Mouse (Mus musculus) thymus, adult 2 months (tissue): ENCODE results near the gene Ppil1. TPM values are rescaled to one million over a fixed set of nuclear protein-coding genes. Genes with fewer than 3 reads are reported as not detected.

Experiments used
- DNase-seq: peaks from one replicate; pipeline ENCODE4 v3.0.0; 2021
- H3K27ac ChIP-seq: fragments of 200-500 bp; 2 replicates; pipeline ENCODE4 v1.5.1; 2012; ENCODE audit warnings: low read length, control low read depth; ENCODE audit not compliant: control insufficient read depth, insufficient read depth
- H3K27me3 ChIP-seq: fragments of 200-500 bp; 2 replicates; pipeline ENCODE4 v1.6.1; 2012; ENCODE audit warnings: mild to moderate bottlenecking, low read length, moderate library complexity, mixed read lengths; ENCODE audit not compliant: control insufficient read depth, insufficient read depth
- H3K36me3 ChIP-seq: fragments of 200-500 bp; 2 replicates; pipeline ENCODE4 v1.6.1; 2012; ENCODE audit warnings: mild to moderate bottlenecking, low read length, moderate library complexity; ENCODE audit not compliant: control insufficient read depth, insufficient read depth
- H3K4me1 ChIP-seq: fragments of 200-500 bp; replicated peaks from 2 replicates; pipeline ENCODE4 v1.6.1; 2012; ENCODE audit warnings: low read length; ENCODE audit not compliant: control insufficient read depth, insufficient read depth
- H3K4me3 ChIP-seq: fragments of 200-500 bp; 2 replicates; pipeline ENCODE4 v1.5.1; 2012; ENCODE audit warnings: mild to moderate bottlenecking, low read length, control low read depth, moderate library complexity; ENCODE audit not compliant: control insufficient read depth, insufficient read depth
- CTCF ChIP-seq: fragments of 200-500 bp; IDR thresholded peaks from 2 replicates; pipeline ENCODE4 v1.5.1; 2012; ENCODE audit warnings: mild to moderate bottlenecking, control low read depth, low read length, moderate library complexity, borderline replicate concordance; ENCODE audit not compliant: control insufficient read depth, poor library complexity, insufficient read depth; ENCODE audit errors: extremely low read depth
- POLR2A ChIP-seq: fragments of 200-500 bp; IDR thresholded peaks from 2 replicates; pipeline ENCODE4 v1.6.1; 2012; ENCODE audit warnings: mild to moderate bottlenecking, low read length, control low read depth, moderate library complexity; ENCODE audit not compliant: control insufficient read depth, poor library complexity, insufficient read depth; ENCODE audit errors: extremely low read depth
- WGBS: fragments of 180-500 bp; shearing (Covaris S2); methylation state at CpG from one replicate; pipeline ENCODE4 v1.1.7; 2018; 5-methylcytosine and 5-hydroxymethylcytosine counted together
- polyA plus RNA-seq: library from polyadenylated mRNA; depleted of rRNA; stranded (reverse); fragments of >200 nt; gene quantifications from 2 replicates; pipeline ENCODE4 v1.2.3, GENCODE M21; 2012; rRNA removed

The Ppil1 gene
- 57.1 and 65.9 TPM in 2 replicates for polyA plus RNA-seq

- WGBS = 12% methylated on average over 38 of the region's 38 CpGs
- TF ChIP-seq CTCF (0 out of 2 replicates have a peak, but pooled peaks have one; percentile 27), POLR2A (peak; percentile 74)
- peak; percentile 82 for DNase-seq
- H3K4me1 ChIP-seq = peaks cover 28% of the 10 kb centered on the region
- H3K27ac ChIP-seq = peak within 1 kb of the TSS; percentile 96
- H3K27me3 ChIP-seq = no peaks in the 10 kb centered on the region
- H3K36me3 ChIP-seq = peaks cover 5% of the 10 kb centered on the region; the same call in 1 of the 2 replicates
- H3K4me3 ChIP-seq = peak within 1 kb of the TSS; percentile 73
Observed at GRCm38 (mm10) chr17:29263840-29264633, at the start of gene Ppil1. Gene Ppil1, minus strand, starts transcription at chr17:29264186.

- no peaks in the 10 kb centered on the region for H3K27me3 ChIP-seq
- H3K4me3 ChIP-seq = no peak overlapping the region
- no peaks in the 10 kb centered on the region for H3K36me3 ChIP-seq
- H3K4me1 ChIP-seq = no peaks in the 10 kb centered on the region
- no peak for TF ChIP-seq POLR2A
- no peak for TF ChIP-seq CTCF
- H3K27ac ChIP-seq = no peak overlapping the region
- no peak for DNase-seq
Observed at GRCm38 (mm10) chr17:29313300-29313699, 49.3 kb upstream of the Ppil1 start.

- peaks cover 6% of the 10 kb centered on the region for H3K4me1 ChIP-seq
- H3K36me3 ChIP-seq = no peaks in the 10 kb centered on the region
- no peaks in the 10 kb centered on the region for H3K27me3 ChIP-seq
- no peak for DNase-seq
- whole genome bisulfite sequencing = 98% methylated on average over 2 of the region's 2 CpGs
- TF ChIP-seq POLR2A (no peak), CTCF (no peak)
- no peak overlapping the region for H3K27ac ChIP-seq
- H3K4me3 ChIP-seq = no peak overlapping the region
Observed at GRCm38 (mm10) chr17:29312082-29312481, 48.1 kb upstream of the Ppil1 start.

- Histone ChIP-seq H3K4me1 (peaks cover 10% of the 10 kb centered on the region), H3K36me3 (no peaks in the 10 kb centered on the region), H3K27ac (no peak overlapping the region), H3K27me3 (no peaks in the 10 kb centered on the region), H3K4me3 (no peak overlapping the region)
- WGBS = 97% methylated on average over 8 of the region's 8 CpGs
- DNase-seq = no peak
- TF ChIP-seq POLR2A (no peak), CTCF (no peak)
Observed at GRCm38 (mm10) chr17:29311602-29312001, 47.6 kb upstream of the Ppil1 start.

GRCm38 (mm10) chr17:29310056-29310623, 46.2 kb upstream of the Ppil1 start:
- Histone ChIP-seq H3K4me1 (peaks cover 24% of the 10 kb centered on the region), H3K4me3 (no peak overlapping the region), H3K27me3 (no peaks in the 10 kb centered on the region), H3K36me3 (no peaks in the 10 kb centered on the region), H3K27ac (no peak overlapping the region)
- TF ChIP-seq POLR2A (no peak), CTCF (no peak)
- no peak for DNase-seq
- 95% methylated on average over 21 of the region's 21 CpGs for WGBS

GRCm38 (mm10) chr17:29305871-29306270, 41.9 kb upstream of the Ppil1 start:
- WGBS = 27% methylated on average over 7 of the region's 7 CpGs
- Histone ChIP-seq H3K27me3 (no peaks in the 10 kb centered on the region), H3K4me3 (no peak overlapping the region), H3K4me1 (peaks cover 55% of the 10 kb centered on the region), H3K27ac (no peak overlapping the region), H3K36me3 (no peaks in the 10 kb centered on the region)
- no peak for TF ChIP-seq POLR2A
- TF ChIP-seq CTCF = no peak
- DNase-seq = peak; percentile 23
